In genomic region chr8:11498281-11498680, GRCm38 (mm10) we compare ENCODE assay signal across 9 mouse cellular contexts. TPM values are rescaled to one million over a fixed set of nuclear protein-coding genes. Genes with fewer than 3 reads are reported as not detected.
DNase-seq lines count a peak whose midpoint lies in the region; ATAC-seq and TF ChIP-seq lines count a peak whose summit lies in the region.
"Had no signal": no experiment of that assay in that cellular context is flagged by ENCODE, and none has a peak within 500 bp of the region (broad histone marks: within the 10 kb centered on the region; RNA-seq: fewer than 3 reads in every experiment).

No protein-coding gene starts in this region.

- H3K36me3 ChIP-seq in heart, adult 2 months (ENCODE audit: control insufficient read depth, insufficient read depth, low read length) = no peaks in the 10 kb centered on the region
- H3K36me3 ChIP-seq in ES-E14 (ENCODE audit: control insufficient read depth, insufficient read depth, low read length, poor library complexity, severe bottlenecking) = peaks cover 2% of the 10 kb centered on the region
- peaks cover 11% of the 10 kb centered on the region for H3K36me3 ChIP-seq in hindbrain, embryonic 14.5 days (replicated peaks; ENCODE audit: control insufficient read depth, insufficient read depth)

- intact Hi-C loops in heart, adult 2 months (cut with DNase I) = loop anchor here (5.0 kb wide), 1 partner anchor 54 kb away; the partner anchor contains the start of gene Cars2
- intact Hi-C loops in heart, postnatal 36 days (cut with DNase I) = no loop called here

- 74% methylated on average over 12 of the region's 12 CpGs for WGBS in heart, adult 2 months
- 77% methylated on average over 12 of the region's 12 CpGs for WGBS in hindbrain, embryonic 14.5 days
- WGBS in cerebellum, adult 2 months = 76% methylated on average over 12 of the region's 12 CpGs

- no peak for DNase-seq in heart, adult 2 months
- no peak for DNase-seq in heart, postnatal 36 days
- no peak for DNase-seq in ES-E14 (ENCODE audit: low read depth, low spot score)
- no peak for DNase-seq in hindbrain, embryonic 14.5 days (ENCODE audit: low spot score)
- peak; percentile 70 for DNase-seq in lung, postnatal 36 days
- no peak for DNase-seq in embryo, embryonic 10 days (ENCODE audit: low spot score)
- DNase-seq in cerebellum, adult 2 months = no peak
- no peak for DNase-seq in right cerebral cortex, postnatal 14 days
- DNase-seq: cerebellum, adult 18-20 months had no signal

- H3K9me3 ChIP-seq in ES-E14 (ENCODE audit: control insufficient read depth, insufficient read depth, low read depth, low read length) = no peaks in the 10 kb centered on the region
- no peaks in the 10 kb centered on the region for H3K9me3 ChIP-seq in hindbrain, embryonic 14.5 days (ENCODE audit: control insufficient read depth, low read length)

- H3K4me3 ChIP-seq in heart, adult 2 months = peak overlapping the region; percentile 97
- peak overlapping the region; percentile 83 to 96; a peak in 3 of 4 replicates for H3K4me3 ChIP-seq in ES-E14 (ENCODE audit: insufficient read depth in 1 of 2, low read depth in 1 of 2, low read length in 2 of 2, poor library complexity in 1 of 2, severe bottlenecking in 1 of 2)
- H3K4me3 ChIP-seq in hindbrain, embryonic 14.5 days (replicated peaks; ENCODE audit: low read length) = peak overlapping the region; percentile 77
- no peak overlapping the region for H3K4me3 ChIP-seq in cerebellum, adult 2 months (replicated peaks; ENCODE audit: insufficient read depth, low read depth, low read length)

- H3K27ac ChIP-seq in heart, adult 2 months = no peak overlapping the region
- no peak overlapping the region for H3K27ac ChIP-seq in ES-E14 (ENCODE audit: insufficient read depth, low read depth, low read length, poor library complexity, severe bottlenecking)
- H3K27ac ChIP-seq in hindbrain, embryonic 14.5 days = no peak overlapping the region
- H3K27ac ChIP-seq in cerebellum, adult 2 months (ENCODE audit: insufficient read depth, low read length) = no peak overlapping the region

- TF ChIP-seq CTCF in heart, adult 2 months (IDR thresholded peaks at IDR 0.05) = no peak
- TF ChIP-seq CTCF in cerebellum, adult 2 months (IDR thresholded peaks at IDR 0.05; ENCODE audit: borderline replicate concordance, insufficient read depth, low read depth, low read length) = no peak

- TF ChIP-seq POLR2A in heart, adult 2 months (IDR thresholded peaks at IDR 0.05; ENCODE audit: insufficient read depth, low read depth, low read length) = no peak
- no peak for TF ChIP-seq POLR2A in cerebellum, adult 2 months (IDR thresholded peaks at IDR 0.05; ENCODE audit: borderline replicate concordance, insufficient read depth, low read length)

- peaks cover 5% of the 10 kb centered on the region for H3K79me2 ChIP-seq in heart, adult 2 months (replicated peaks; ENCODE audit: control insufficient read depth, insufficient read depth, low read length)

- peaks cover 7% of the 10 kb centered on the region for H3K4me1 ChIP-seq in heart, adult 2 months (ENCODE audit: control insufficient read depth, insufficient read depth, low read length)
- H3K4me1 ChIP-seq in ES-E14 (ENCODE audit: control insufficient read depth in 2 of 2, insufficient read depth in 2 of 2, low read length in 2 of 2, poor library complexity in 1 of 2) = peaks cover 0 to 5% of the 10 kb centered on the region in 2 experiments; a peak in 2 of 4 replicates
- peaks cover 17% of the 10 kb centered on the region for H3K4me1 ChIP-seq in hindbrain, embryonic 14.5 days (replicated peaks; ENCODE audit: control insufficient read depth, insufficient read depth, low read length)
- H3K4me1 ChIP-seq in cerebellum, adult 2 months (ENCODE audit: control insufficient read depth, insufficient read depth, low read length) = peaks cover 5% of the 10 kb centered on the region; the same call in 1 of the 2 replicates

- TF ChIP-seq EP300 in heart, adult 2 months (IDR thresholded peaks at IDR 0.05; ENCODE audit: insufficient read depth, low read depth, low read length) = no peak

- peak overlapping the region; percentile 77 for H3K4me2 ChIP-seq in hindbrain, embryonic 14.5 days (replicated peaks)

- H3K27me3 ChIP-seq in heart, adult 2 months (ENCODE audit: control insufficient read depth, insufficient read depth, low read length) = no peaks in the 10 kb centered on the region
- no peaks in the 10 kb centered on the region for H3K27me3 ChIP-seq in hindbrain, embryonic 14.5 days (ENCODE audit: control insufficient read depth, insufficient read depth, low read length)
- no peaks in the 10 kb centered on the region for H3K27me3 ChIP-seq in cerebellum, adult 2 months (ENCODE audit: control insufficient read depth, insufficient read depth, low read length)

- ATAC-seq in hindbrain, embryonic 14.5 days (ENCODE audit: low FRiP score) = no peak

- in situ Hi-C loops in ES-E14 (cut with MboI; ENCODE audit: low sequenced_read_pairs in 2 of 2, unreplicated experiment in 2 of 2) = loop anchor here in 1 of 2 experiments (25.0 kb wide), 1 partner anchor 889 kb away; the partner anchor contains the start of gene Sox1

- no peak overlapping the region for H3K9ac ChIP-seq in heart, adult 2 months (ENCODE audit: low read depth, low read length)
- peak overlapping the region; percentile 94; the same call in 1 of the 2 replicates for H3K9ac ChIP-seq in ES-E14 (ENCODE audit: insufficient read depth, low read depth, low read length, poor library complexity, severe bottlenecking)
- H3K9ac ChIP-seq in hindbrain, embryonic 14.5 days = peak overlapping the region; percentile 84

TF ChIP-seq in ES-E14, 5 proteins besides CTCF, POLR2A, EP300 and RAD21:
- no peak for TF ChIP-seq MAFK (IDR thresholded peaks at IDR 0.05; ENCODE audit: insufficient read depth, low read depth, low read length)
- TF ChIP-seq HCFC1 (IDR thresholded peaks at IDR 0.05; ENCODE audit: borderline replicate concordance, insufficient read depth, low read length) = no peak
- no peak for TF ChIP-seq ZC3H11A (IDR thresholded peaks at IDR 0.05; ENCODE audit: borderline replicate concordance, low read depth, low read length)
- no peak for TF ChIP-seq ZNF384 (IDR thresholded peaks at IDR 0.05; ENCODE audit: low read depth, low read length)
- TF ChIP-seq CHD2 (IDR thresholded peaks at IDR 0.05; ENCODE audit: low read depth, low read length) = no peak

RNA-seq across cellular contexts. Expression of gene Naxd, which starts 1.0 kb away (rescaled TPM):
- total RNA-seq in heart, adult 2 months (2021) = 10 to 100 TPM; 31.2 to 32.7 TPM
- polyA plus RNA-seq in heart, adult 2 months (2012; rRNA removed) = 56.9 and 64.1 TPM in 2 replicates
- total RNA-seq in heart, postnatal 36 days (2021) = 10 to 100 TPM; 35.6 to 39.7 TPM
- total RNA-seq in ES-E14 (2012; rRNA removed) = 42.7 and 55.2 TPM in 2 replicates
- polyA plus RNA-seq in hindbrain, embryonic 14.5 days (2014; fragmentation: Nextera tagmentation; extraction: Ambion mirVana) = 130 and 145 TPM in 2 replicates
- 105 and 114 TPM in 2 replicates for polyA plus RNA-seq in cerebellum, adult 2 months (2012; rRNA removed)

RNA-seq across cellular contexts. Expression of gene Rab20, which starts 19.8 kb away (rescaled TPM):
- 10 to 100 TPM; 17.8 to 27.4 TPM for total RNA-seq in heart, adult 2 months (2021)
- polyA plus RNA-seq in heart, adult 2 months (2012; rRNA removed) = 40.9 and 46.8 TPM in 2 replicates
- total RNA-seq in heart, postnatal 36 days (2021) = 10 to 100 TPM; 26.9 to 32.1 TPM
- total RNA-seq in ES-E14 (2012; rRNA removed) = 0.74 and 2.2 TPM in 2 replicates
- polyA plus RNA-seq in hindbrain, embryonic 14.5 days (2014; fragmentation: Nextera tagmentation; extraction: Ambion mirVana) = 1.4 TPM in 2 replicates
- polyA plus RNA-seq in cerebellum, adult 2 months (2012; rRNA removed) = 0.62 and 1.1 TPM in 2 replicates

RNA-seq across cellular contexts. Expression of gene Cars2, which starts 52.3 kb away (rescaled TPM):
- total RNA-seq in heart, adult 2 months (2021) = 10 to 100 TPM; 46.5 to 47.7 TPM
- 49.8 and 66.0 TPM in 2 replicates for polyA plus RNA-seq in heart, adult 2 months (2012; rRNA removed)
- 10 to 100 TPM; 45.9 to 46.1 TPM for total RNA-seq in heart, postnatal 36 days (2021)
- 34.6 and 50.5 TPM in 2 replicates for total RNA-seq in ES-E14 (2012; rRNA removed)
- polyA plus RNA-seq in hindbrain, embryonic 14.5 days (2014; fragmentation: Nextera tagmentation; extraction: Ambion mirVana) = 26.0 and 27.0 TPM in 2 replicates
- polyA plus RNA-seq in cerebellum, adult 2 months (2012; rRNA removed) = 27.4 and 27.6 TPM in 2 replicates

RNA-seq across cellular contexts. Expression of gene Ing1, which starts 57.1 kb away (rescaled TPM):
- total RNA-seq in heart, adult 2 months (2021) = 10 to 100 TPM; 19.9 to 26.9 TPM
- 9.6 and 13.1 TPM in 2 replicates for polyA plus RNA-seq in heart, adult 2 months (2012; rRNA removed)
- 10 to 100 TPM; 24.1 to 25.8 TPM for total RNA-seq in heart, postnatal 36 days (2021)
- total RNA-seq in ES-E14 (2012; rRNA removed) = 34.7 and 37.9 TPM in 2 replicates
- 37.1 and 37.6 TPM in 2 replicates for polyA plus RNA-seq in hindbrain, embryonic 14.5 days (2014; fragmentation: Nextera tagmentation; extraction: Ambion mirVana)
- 39.2 and 42.2 TPM in 2 replicates for polyA plus RNA-seq in cerebellum, adult 2 months (2012; rRNA removed)
